Mouse (Mus musculus) CH12.LX (cell line): Measurements from ENCODE around the gene Zfp248. TPM values are rescaled to one million over a fixed set of nuclear protein-coding genes. Genes with fewer than 3 reads are reported as not detected.

Experiments used
- DNase-seq: peaks from one replicate; pipeline ENCODE4 v3.0.0-alpha.2; 2013; ENCODE audit errors: extremely low read depth
- H3K27ac ChIP-seq: 2 replicates; pipeline ENCODE4 v1.5.1; 2012; ENCODE audit warnings: low read depth, mild to moderate bottlenecking, control low read depth, moderate library complexity; ENCODE audit not compliant: insufficient read depth
- H3K27me3 ChIP-seq: replicated peaks from 2 replicates; pipeline ENCODE3; 2012; ENCODE audit warnings: inconsistent platforms
- H3K36me3 ChIP-seq, 2 experiments: replicated peaks in 1 of 2; 2 replicates each; pipeline versions ENCODE3 to v1.6.1; 2012; ENCODE audit warnings: inconsistent platforms in 1 of 2, low read length in 1 of 2, mild to moderate bottlenecking in 1 of 2, mixed read lengths in 1 of 2, moderate library complexity in 1 of 2; ENCODE audit not compliant: control insufficient read depth in 1 of 2, insufficient read depth in 1 of 2
- H3K4me1 ChIP-seq, 2 experiments: 2 replicates each; pipeline ENCODE4 v1.6.1; 2012; ENCODE audit warnings: inconsistent platforms in 1 of 2, moderate library complexity in 1 of 2; ENCODE audit not compliant: insufficient read depth in 2 of 2, control insufficient read depth in 1 of 2
- H3K4me2 ChIP-seq: 2 replicates; pipeline ENCODE4 v1.6.1; 2012; ENCODE audit warnings: low read depth, mild to moderate bottlenecking, control low read depth; ENCODE audit not compliant: poor library complexity, insufficient read depth, severe bottlenecking
- H3K4me3 ChIP-seq, 3 experiments: fragments of 150-350 bp in 1 of 3; sonication (generic) in 1 of 3; replicated peaks in 1 of 3; 2 replicates each; pipeline versions ENCODE3 to v1.5.1; 2011 to 2012; ENCODE audit warnings: low read depth in 2 of 3, low read length in 2 of 3, mild to moderate bottlenecking in 2 of 3, moderate library complexity in 2 of 3, control low read depth in 1 of 3, improper control_type of control experiment in 1 of 3, inconsistent platforms in 1 of 3, mixed read lengths in 1 of 3; ENCODE audit not compliant: poor library complexity in 1 of 3
- H3K79me2 ChIP-seq: replicated peaks from 2 replicates; pipeline ENCODE4 v1.6.1; 2012; ENCODE audit warnings: mild to moderate bottlenecking, moderate library complexity; ENCODE audit not compliant: control insufficient read depth, poor library complexity, insufficient read depth, severe bottlenecking; ENCODE audit errors: extremely low read depth
- H3K9ac ChIP-seq: 2 replicates; pipeline ENCODE4 v1.6.1; 2012; ENCODE audit warnings: low read depth, mild to moderate bottlenecking, control low read depth, moderate library complexity; ENCODE audit not compliant: insufficient read depth
- H3K9me3 ChIP-seq: replicated peaks from 2 replicates; pipeline ENCODE3; 2012; ENCODE audit warnings: low read length, inconsistent platforms, mixed read lengths
- CHD1 ChIP-seq: IDR thresholded peaks from 2 replicates; pipeline ENCODE4 v1.6.1; 2012; ENCODE audit warnings: low read depth, low read length, improper control_type of control experiment, inconsistent platforms
- CHD2 ChIP-seq: IDR thresholded peaks from 2 replicates; pipeline ENCODE4 v1.6.1; 2011; ENCODE audit warnings: low read length, improper control_type of control experiment
- CTCF ChIP-seq, 2 experiments: IDR thresholded peaks in 1 of 2; conservative IDR thresholded peaks in 1 of 2; 2 replicates each; pipeline ENCODE4 v1.5.1; 2011 to 2012; ENCODE audit warnings: low read depth in 2 of 2, low read length in 2 of 2, improper control_type of control experiment in 1 of 2, inconsistent platforms in 1 of 2, mild to moderate bottlenecking in 1 of 2, moderate library complexity in 1 of 2
- ELF1 ChIP-seq: IDR thresholded peaks from 2 replicates; pipeline ENCODE4 v1.6.1; 2014; ENCODE audit warnings: low read depth, mild to moderate bottlenecking, inconsistent platforms, low read length, improper control_type of control experiment
- EP300 ChIP-seq: IDR thresholded peaks from 2 replicates; pipeline ENCODE4 v1.6.1; 2011; ENCODE audit warnings: low read length, improper control_type of control experiment
- GABPA ChIP-seq: IDR thresholded peaks from 2 replicates; pipeline ENCODE4 v1.6.1; 2012; ENCODE audit warnings: low read depth, low read length, improper control_type of control experiment, inconsistent platforms; ENCODE audit not compliant: insufficient replicate concordance
- HCFC1 ChIP-seq: IDR thresholded peaks from 2 replicates; pipeline ENCODE4 v1.6.1; 2012; ENCODE audit warnings: low read depth, mild to moderate bottlenecking, inconsistent platforms, low read length, improper control_type of control experiment
- JUND ChIP-seq: conservative IDR thresholded peaks from 2 replicates; pipeline ENCODE4 v1.6.1; 2011; ENCODE audit warnings: low read depth, low read length, improper control_type of control experiment
- MAFK ChIP-seq: IDR thresholded peaks from 2 replicates; pipeline ENCODE4 v1.6.1; 2011; ENCODE audit warnings: low read length, improper control_type of control experiment; ENCODE audit not compliant: insufficient replicate concordance
- MAZ ChIP-seq: IDR thresholded peaks from 2 replicates; pipeline ENCODE4 v1.6.1; 2012; ENCODE audit warnings: low read depth, mild to moderate bottlenecking, inconsistent platforms, low read length, improper control_type of control experiment, moderate library complexity
- MEF2A ChIP-seq: IDR thresholded peaks from 2 replicates; pipeline ENCODE4 v1.6.1; 2014; ENCODE audit warnings: low read depth, mild to moderate bottlenecking, inconsistent platforms, low read length, improper control_type of control experiment, borderline replicate concordance
- MXI1 ChIP-seq: IDR thresholded peaks from 2 replicates; pipeline ENCODE4 v1.6.1; 2011; ENCODE audit warnings: mild to moderate bottlenecking, low read depth, low read length, improper control_type of control experiment
- NRF1 ChIP-seq: IDR thresholded peaks from 2 replicates; pipeline ENCODE4 v1.6.1; 2014; ENCODE audit warnings: low read depth, mild to moderate bottlenecking, inconsistent platforms, low read length, improper control_type of control experiment, moderate library complexity
- RAD21 ChIP-seq: IDR thresholded peaks from 2 replicates; pipeline ENCODE4 v1.6.1; 2011; ENCODE audit warnings: low read depth, mild to moderate bottlenecking, low read length, improper control_type of control experiment, moderate library complexity
- SIN3A ChIP-seq: IDR thresholded peaks from 2 replicates; pipeline ENCODE4 v1.6.1; 2012; ENCODE audit warnings: low read length, improper control_type of control experiment, inconsistent platforms
- SMC3 ChIP-seq: IDR thresholded peaks from 2 replicates; pipeline ENCODE4 v1.6.1; 2011; ENCODE audit warnings: low read depth, low read length, improper control_type of control experiment
- TCF12 ChIP-seq: IDR thresholded peaks from 2 replicates; pipeline ENCODE4 v1.6.1; 2014; ENCODE audit warnings: low read depth, mild to moderate bottlenecking, inconsistent platforms, low read length, improper control_type of control experiment
- UBTF ChIP-seq: IDR thresholded peaks from 2 replicates; pipeline ENCODE4 v1.6.1; 2012; ENCODE audit warnings: low read depth, mild to moderate bottlenecking, inconsistent platforms, low read length, improper control_type of control experiment, moderate library complexity
- ZC3H11A ChIP-seq: IDR thresholded peaks from 2 replicates; pipeline ENCODE4 v1.6.1; 2012; ENCODE audit warnings: low read depth, mild to moderate bottlenecking, inconsistent platforms, low read length, improper control_type of control experiment
- dilution Hi-C: fragments of 300-500 bp; cut with MboI; formaldehyde crosslinking; loops from 2 replicates; pipeline ENCODE4 v1.14.3; 2020; ENCODE audit warnings: low sequenced_read_pairs; ENCODE audit not compliant: extremely low pct_unique_long_range_greater_than_20kb, extremely low pct_ligation_motif_present
- in situ Hi-C: fragments of 300-500 bp; cut with MboI; formaldehyde crosslinking; loops from 3 replicates; pipeline ENCODE4 v1.14.3; 2019; ENCODE audit warnings: low sequenced_read_pairs, low pct_ligation_motif_present, low pct_unique_long_range_greater_than_20kb, mixed read lengths
- polyA plus RNA-seq: library from polyadenylated mRNA; unstranded; fragments of >175 nt; gene quantifications from 2 replicates; pipeline ENCODE4 v1.2.1, GENCODE M21; 2012; ENCODE audit warnings: low read depth; ENCODE audit not compliant: insufficient read length
- total RNA-seq, 2 experiments: library from RNA; depleted of rRNA; stranded (reverse); fragments of 300-350 nt in 1 of 2; fragments of >200 nt in 1 of 2; gene quantifications; 2 replicates each; pipeline ENCODE4 v1.2.3; 2012 to 2014

The Zfp248 gene
- total and polyA plus RNA-seq, 3 experiments, result 3.1 to 4.2 (median 3.7) TPM

DNA sequence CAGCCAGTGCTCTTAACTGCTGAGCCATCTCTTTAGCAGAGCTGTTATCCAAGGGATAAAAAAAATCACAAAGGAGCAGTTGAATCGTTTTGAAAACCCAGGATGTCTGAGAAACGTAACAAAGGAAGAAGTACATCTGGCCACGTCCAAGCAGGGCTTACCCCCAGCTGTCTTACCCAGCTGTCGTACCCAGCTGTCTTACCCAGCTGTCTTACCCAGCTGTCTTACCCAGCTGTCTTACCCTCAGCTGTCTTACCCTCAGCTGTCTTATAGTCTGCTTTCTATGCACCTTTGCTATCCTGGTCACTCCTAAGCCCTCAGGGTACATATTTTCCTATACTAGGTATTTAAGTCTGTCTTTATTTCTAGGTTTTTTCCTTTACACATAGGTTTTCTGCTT, 23.8 kb downstream of the Zfp248 start:
- DNase-seq, result no peak
- dilution Hi-C loops (no loop called here), in situ Hi-C loops (no loop called here)
- Histone ChIP-seq H3K4me1 (no peaks in the 10 kb centered on the region), H3K27ac (no peak overlapping the region), H3K9me3 (peaks cover 5% of the 10 kb centered on the region), H3K79me2 (no peaks in the 10 kb centered on the region), H3K9ac (no peak overlapping the region), H3K4me2 (no peak overlapping the region), H3K36me3 (peaks cover 23 to 54% of the 10 kb centered on the region in 2 experiments), H3K27me3 (no peaks in the 10 kb centered on the region), H3K4me3 (no peak overlapping the region)
- no peak for TF ChIP-seq CHD2
- no peak for TF ChIP-seq SIN3A
- TF ChIP-seq MAZ, result no peak
- TF ChIP-seq TCF12, result no peak
- no peak for TF ChIP-seq NRF1
- no peak for TF ChIP-seq ELF1
- TF ChIP-seq HCFC1, result no peak
- TF ChIP-seq EP300, result no peak
- TF ChIP-seq MXI1, result no peak
- no peak for TF ChIP-seq JUND
- TF ChIP-seq GABPA, result no peak
- no peak for TF ChIP-seq ZC3H11A
- TF ChIP-seq SMC3, result no peak

DNA sequence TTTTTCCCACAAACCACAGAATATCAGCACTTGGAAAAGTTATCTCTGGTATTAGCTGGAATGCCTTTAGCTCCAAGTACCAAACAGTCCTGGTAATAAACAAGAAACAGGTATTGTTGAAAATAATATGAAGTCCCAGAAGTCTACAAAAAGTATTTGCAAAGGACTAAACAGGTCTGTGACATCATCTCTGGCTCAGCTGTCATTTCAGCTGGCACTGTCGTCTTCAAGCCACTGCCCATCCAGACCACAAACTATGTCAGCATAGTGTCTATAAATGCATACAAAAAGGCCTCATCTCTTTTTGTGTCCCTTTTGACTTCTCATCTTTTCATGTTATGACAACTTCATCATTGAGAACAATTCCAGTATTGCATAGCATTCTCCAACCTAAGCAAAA, 28.7 kb downstream of the Zfp248 start:
- no peak for TF ChIP-seq MAFK
- TF ChIP-seq MEF2A, result no peak
- TF ChIP-seq TCF12, result no peak
- no peak for TF ChIP-seq CTCF (conservative IDR thresholded peaks at IDR 0.05 in 1 of 2, IDR thresholded peaks at IDR 0.05 in 1 of 2; ENCODE audit: low read depth in 2 of 2, low read length in 2 of 2)
- no peak for TF ChIP-seq CHD1
- no peak for TF ChIP-seq UBTF
- TF ChIP-seq RAD21, result no peak
- TF ChIP-seq GABPA, result no peak
- TF ChIP-seq, all 38 proteins: peak for 0
- DNase-seq, result no peak
- Histone ChIP-seq H3K9ac (no peak overlapping the region), H3K27me3 (no peaks in the 10 kb centered on the region), H3K9me3 (peaks cover 5% of the 10 kb centered on the region), H3K79me2 (no peaks in the 10 kb centered on the region), H3K4me3 (no peak overlapping the region), H3K4me1 (no peaks in the 10 kb centered on the region), H3K4me2 (no peak overlapping the region), H3K27ac (no peak overlapping the region), H3K36me3 (peaks cover 18 to 40% of the 10 kb centered on the region in 2 experiments)
- dilution Hi-C loops (no loop called here), in situ Hi-C loops (no loop called here)
